Mouse (Mus musculus) C2C12 (cell line): ENCODE data around the gene Gm4952.

Experiments used
- CTCF ChIP-seq: IDR thresholded peaks from one replicate; pipeline ENCODE4 v1.5.1; 2011; ENCODE audit not compliant: control insufficient read depth, insufficient read depth, insufficient read length
- MAX ChIP-seq: IDR thresholded peaks from one replicate; pipeline ENCODE4 v1.6.1; 2011; ENCODE audit warnings: mild to moderate bottlenecking, control low read depth

GRCm38 (mm10) chr19:12567011-12567410 is 32.8 kb upstream of the Gm4952 start:
- TF ChIP-seq MAX: no peak
- no peak for TF ChIP-seq CTCF
